Mouse (Mus musculus) lung, embryonic 15.5 days (tissue): Measurements from ENCODE around the gene Exoc4. TPM values are rescaled to one million over a fixed set of nuclear protein-coding genes. Genes with fewer than 3 reads are reported as not detected.

Experiments used
- ATAC-seq: fragments of 200-750 bp; cut with Nextera tagmentation; 2 replicates; pipeline ENCODE4 v1.8.0; 2017; ENCODE audit warnings: moderate number of reproducible peaks, borderline replicate concordance; ENCODE audit not compliant: low FRiP score, low TSS enrichment; ENCODE audit errors: extremely low read depth
- H3K27ac ChIP-seq: fragments of 300-500 bp; sonication (generic); 2 replicates; pipeline ENCODE4 v1.5.1; 2015; ENCODE audit warnings: moderate library complexity, mild to moderate bottlenecking, inconsistent platforms
- H3K27me3 ChIP-seq: fragments of 300-500 bp; sonication (generic); 2 replicates; pipeline ENCODE4 v1.6.1; 2015; ENCODE audit warnings: inconsistent platforms
- H3K36me3 ChIP-seq: fragments of 300-500 bp; sonication (generic); 2 replicates; pipeline ENCODE4 v1.6.1; 2015; ENCODE audit warnings: inconsistent platforms
- H3K4me1 ChIP-seq: fragments of 300-500 bp; sonication (generic); 2 replicates; pipeline ENCODE4 v1.6.1; 2015; ENCODE audit warnings: inconsistent platforms
- H3K4me2 ChIP-seq: fragments of 300-500 bp; sonication (generic); 2 replicates; pipeline ENCODE4 v1.6.1; 2015; ENCODE audit warnings: inconsistent platforms, mild to moderate bottlenecking, moderate library complexity
- H3K4me3 ChIP-seq: fragments of 300-500 bp; sonication (generic); 2 replicates; pipeline ENCODE4 v1.5.1; 2015; ENCODE audit warnings: mild to moderate bottlenecking, inconsistent platforms
- H3K9ac ChIP-seq: fragments of 300-500 bp; sonication (generic); 2 replicates; pipeline ENCODE4 v1.6.1; 2015; ENCODE audit warnings: inconsistent platforms
- H3K9me3 ChIP-seq: fragments of 300-500 bp; sonication (generic); 2 replicates; pipeline ENCODE4 v1.6.1; 2016; ENCODE audit warnings: inconsistent platforms
- WGBS: fragments of 180-500 bp; shearing (Covaris S2); methylation state at CpG from one replicate; pipeline ENCODE4 v1.1.7; 2015; 5-methylcytosine and 5-hydroxymethylcytosine counted together
- polyA plus RNA-seq: library from polyadenylated mRNA; unstranded; fragments of >200 nt; fragmentation: Nextera tagmentation; extraction: Ambion mirVana; gene quantifications from 2 replicates; pipeline ENCODE4 v1.2.1, GENCODE M21; 2015

The Exoc4 gene
- polyA plus RNA-seq, 1 experiment from 2014 or later = 40.8 TPM

DNA sequence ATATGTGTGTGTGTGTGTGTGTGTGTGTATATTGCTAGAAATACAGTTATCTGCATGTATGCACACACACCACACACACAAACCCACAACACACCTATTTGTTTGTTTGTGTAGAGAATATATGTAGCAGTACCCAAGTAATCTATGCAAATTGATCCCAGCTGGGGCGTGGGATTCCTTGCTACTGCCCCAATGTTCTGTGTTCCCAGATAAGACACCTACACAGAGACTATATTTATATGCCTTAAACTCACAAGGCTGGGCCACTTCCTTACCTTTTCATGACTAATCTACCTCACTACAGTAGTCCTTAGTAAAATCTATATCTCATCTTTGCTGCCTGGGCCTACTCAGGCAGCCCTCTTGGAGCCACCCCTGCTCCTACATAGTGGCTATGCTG is 312.0 kb downstream of the Exoc4 start:
- no peak overlapping the region for H3K4me2 ChIP-seq
- no peaks in the 10 kb centered on the region for H3K9me3 ChIP-seq
- no peak overlapping the region for H3K9ac ChIP-seq
- ATAC-seq = no peak
- WGBS = 90% methylated on average over 1 of the region's 1 CpGs
- no peaks in the 10 kb centered on the region for H3K36me3 ChIP-seq
- H3K27ac ChIP-seq = no peak overlapping the region
- H3K27me3 ChIP-seq = no peaks in the 10 kb centered on the region
- H3K4me1 ChIP-seq = no peaks in the 10 kb centered on the region
- H3K4me3 ChIP-seq = no peak overlapping the region

DNA sequence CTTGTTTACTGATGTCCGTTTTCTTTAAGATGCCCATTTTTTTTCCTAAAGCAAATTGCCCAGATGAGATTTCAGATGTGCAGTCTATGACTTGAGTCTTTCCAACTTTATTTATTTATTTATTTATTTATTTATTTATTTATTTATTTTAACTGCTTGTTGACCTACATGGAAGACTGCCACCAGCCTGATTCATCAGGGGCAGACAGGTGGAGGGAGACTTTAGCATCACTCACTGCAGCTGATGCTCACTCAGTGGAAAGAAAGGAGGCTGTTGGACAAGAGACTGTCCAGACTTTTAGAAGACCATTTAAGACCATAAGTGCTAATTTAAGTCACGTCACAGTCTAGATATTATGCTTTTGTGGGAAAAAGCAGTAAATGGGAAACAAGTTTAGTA is 313.0 kb downstream of the Exoc4 start:
- Histone ChIP-seq H3K36me3 (no peaks in the 10 kb centered on the region), H3K9me3 (no peaks in the 10 kb centered on the region), H3K4me3 (no peak overlapping the region), H3K9ac (no peak overlapping the region), H3K4me1 (no peaks in the 10 kb centered on the region), H3K4me2 (no peak overlapping the region), H3K27me3 (no peaks in the 10 kb centered on the region), H3K27ac (no peak overlapping the region)
- no peak for ATAC-seq
- WGBS = 72% methylated on average over 2 of the region's 2 CpGs

DNA sequence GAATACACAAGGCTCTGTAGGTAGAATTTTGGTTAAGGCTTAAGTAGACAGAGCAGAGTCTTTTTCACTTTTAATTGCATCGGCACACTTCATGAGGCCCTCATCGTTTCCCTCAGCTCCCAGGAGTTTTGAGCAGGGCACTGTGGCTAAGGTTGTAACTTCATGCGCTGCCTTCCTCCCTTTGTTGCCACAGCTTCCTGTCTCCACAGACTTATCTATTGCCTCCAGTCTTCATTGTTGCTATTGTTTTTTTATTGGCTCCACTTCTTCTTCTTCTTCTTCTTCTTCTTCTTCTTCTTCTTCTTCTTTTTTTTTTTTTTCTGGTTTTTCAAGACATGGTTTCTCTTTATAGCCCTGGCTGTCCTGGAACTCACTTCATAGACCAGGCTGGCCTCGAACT is 327.1 kb downstream of the Exoc4 start:
- H3K9ac ChIP-seq = no peak overlapping the region
- ATAC-seq = no peak
- H3K36me3 ChIP-seq = no peaks in the 10 kb centered on the region
- no peak overlapping the region for H3K4me3 ChIP-seq
- no peak overlapping the region for H3K4me2 ChIP-seq
- H3K27me3 ChIP-seq = no peaks in the 10 kb centered on the region
- WGBS = 83% methylated on average over 4 of the region's 4 CpGs
- H3K27ac ChIP-seq = no peak overlapping the region
- H3K9me3 ChIP-seq = no peaks in the 10 kb centered on the region
- no peaks in the 10 kb centered on the region for H3K4me1 ChIP-seq

DNA sequence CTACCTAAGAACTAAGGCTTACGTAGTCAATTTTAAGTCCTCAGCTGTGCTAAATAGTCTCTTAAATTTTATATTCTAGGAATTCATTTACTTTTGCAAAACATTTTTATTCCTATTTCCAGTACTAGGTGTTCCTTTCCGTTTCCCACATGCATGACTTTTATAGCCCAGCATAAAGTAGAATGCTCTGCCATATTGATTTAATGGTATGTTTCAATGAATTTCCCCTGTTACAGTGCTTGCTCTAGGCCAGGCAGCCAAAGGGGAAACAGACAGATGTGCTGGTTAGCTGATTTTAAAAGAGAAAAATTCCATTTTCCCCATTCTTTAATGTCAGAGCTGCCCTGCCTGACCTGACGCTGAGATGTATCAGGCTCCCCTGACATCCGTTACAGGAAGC is 359.6 kb downstream of the Exoc4 start:
- Histone ChIP-seq H3K27ac (no peak overlapping the region), H3K9ac (no peak overlapping the region), H3K4me1 (no peaks in the 10 kb centered on the region), H3K4me3 (no peak overlapping the region), H3K27me3 (no peaks in the 10 kb centered on the region), H3K4me2 (no peak overlapping the region), H3K9me3 (no peaks in the 10 kb centered on the region), H3K36me3 (no peaks in the 10 kb centered on the region)
- ATAC-seq = no peak
- 83% methylated on average over 4 of the region's 4 CpGs for WGBS

DNA sequence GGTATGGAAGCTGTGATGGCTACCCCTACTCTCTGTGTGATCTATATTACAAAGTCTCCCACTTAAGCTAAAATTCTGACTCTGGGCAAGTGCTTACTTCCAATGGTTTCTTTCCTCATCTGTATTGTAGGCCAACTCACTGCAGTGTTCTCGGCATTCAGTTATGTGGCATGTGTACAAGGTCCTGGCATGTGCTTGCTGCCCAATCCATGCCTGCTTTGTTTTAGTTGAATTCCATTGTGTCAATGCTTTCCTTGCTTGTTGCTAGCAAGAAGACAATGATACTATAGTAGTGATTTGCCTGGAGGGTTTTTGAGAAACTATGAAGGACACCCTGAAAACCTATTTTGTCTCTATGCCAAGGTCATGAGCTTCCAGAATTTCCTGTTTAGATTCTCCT is 365.1 kb downstream of the Exoc4 start:
- Histone ChIP-seq H3K4me2 (no peak overlapping the region), H3K9me3 (no peaks in the 10 kb centered on the region), H3K36me3 (no peaks in the 10 kb centered on the region), H3K4me1 (no peaks in the 10 kb centered on the region), H3K27ac (no peak overlapping the region), H3K4me3 (no peak overlapping the region), H3K27me3 (no peaks in the 10 kb centered on the region), H3K9ac (no peak overlapping the region)
- 48% methylated on average over 1 of the region's 1 CpGs for WGBS
- ATAC-seq = no peak

DNA sequence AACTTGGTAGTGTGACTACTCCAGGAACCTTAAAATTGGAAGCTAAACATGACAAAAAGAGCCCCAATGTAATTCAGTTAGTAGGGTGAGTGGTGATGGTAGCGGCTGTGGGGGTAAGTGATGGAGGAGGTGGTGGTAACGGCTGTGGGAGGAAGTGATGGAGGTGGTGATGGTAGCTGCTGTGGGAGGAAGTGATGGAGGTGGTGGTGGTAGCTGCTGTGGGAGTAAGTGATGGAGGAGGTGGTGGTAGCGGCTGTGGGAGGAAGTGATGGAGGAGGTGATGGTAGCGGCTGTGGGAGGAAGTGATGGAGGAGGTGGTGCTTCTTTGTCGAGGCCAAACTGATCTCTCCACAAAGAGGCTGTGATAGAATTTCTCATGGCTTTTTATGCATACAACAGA is 369.7 kb downstream of the Exoc4 start:
- no peaks in the 10 kb centered on the region for H3K9me3 ChIP-seq
- ATAC-seq = no peak
- H3K27ac ChIP-seq = no peak overlapping the region
- no peaks in the 10 kb centered on the region for H3K4me1 ChIP-seq
- WGBS = 60% methylated on average over 5 of the region's 5 CpGs
- no peaks in the 10 kb centered on the region for H3K36me3 ChIP-seq
- H3K27me3 ChIP-seq = no peaks in the 10 kb centered on the region
- no peak overlapping the region for H3K9ac ChIP-seq
- no peak overlapping the region for H3K4me2 ChIP-seq
- no peak overlapping the region for H3K4me3 ChIP-seq

DNA sequence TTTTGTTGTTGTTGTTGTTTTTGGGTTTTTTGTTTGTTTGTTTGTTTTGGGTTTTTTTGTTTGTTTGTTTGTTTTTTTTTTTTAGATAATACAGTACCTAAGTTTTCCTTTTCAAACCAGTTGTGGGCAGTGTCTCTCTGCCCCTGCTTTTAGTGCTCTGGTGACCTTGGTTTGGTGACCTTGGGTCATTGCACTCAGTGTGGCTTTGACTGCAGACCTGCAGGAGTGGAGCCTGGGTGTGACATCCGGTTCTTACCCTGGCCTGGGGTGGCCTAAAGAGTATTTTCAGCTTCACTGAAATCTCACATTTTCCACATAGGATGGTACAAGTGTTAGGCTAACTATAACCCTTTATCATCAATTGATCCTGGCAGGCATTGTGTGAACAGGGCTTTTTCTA is 371.8 kb downstream of the Exoc4 start:
- no peak for ATAC-seq
- no peak overlapping the region for H3K9ac ChIP-seq
- H3K9me3 ChIP-seq = no peaks in the 10 kb centered on the region
- no peak overlapping the region for H3K4me3 ChIP-seq
- WGBS = 71% methylated on average over 1 of the region's 1 CpGs
- H3K4me2 ChIP-seq = no peak overlapping the region
- no peaks in the 10 kb centered on the region for H3K36me3 ChIP-seq
- no peaks in the 10 kb centered on the region for H3K4me1 ChIP-seq
- no peak overlapping the region for H3K27ac ChIP-seq
- H3K27me3 ChIP-seq = no peaks in the 10 kb centered on the region

DNA sequence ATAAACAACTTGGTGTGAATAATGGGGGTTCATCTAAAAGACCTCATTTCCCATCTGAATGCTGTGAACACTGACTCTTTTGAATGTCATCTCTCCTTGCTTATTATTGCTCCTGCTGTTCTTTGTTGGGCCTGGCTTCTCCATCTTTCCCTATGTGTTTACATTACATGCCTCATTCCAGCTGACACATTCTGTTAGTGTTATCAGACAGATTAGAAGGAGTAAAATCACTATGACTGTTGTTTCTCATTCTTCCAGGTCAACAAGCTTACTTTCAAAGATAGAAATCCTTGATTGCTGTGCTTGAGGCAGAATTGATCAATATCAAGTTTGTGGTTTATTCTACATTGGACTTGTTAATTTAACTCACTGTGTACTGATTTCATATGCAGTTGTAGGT is 377.0 kb downstream of the Exoc4 start:
- Histone ChIP-seq H3K36me3 (no peaks in the 10 kb centered on the region), H3K27ac (no peak overlapping the region), H3K4me2 (no peak overlapping the region), H3K4me3 (no peak overlapping the region), H3K4me1 (no peaks in the 10 kb centered on the region), H3K9me3 (no peaks in the 10 kb centered on the region), H3K9ac (no peak overlapping the region), H3K27me3 (no peaks in the 10 kb centered on the region)
- no peak for ATAC-seq

DNA sequence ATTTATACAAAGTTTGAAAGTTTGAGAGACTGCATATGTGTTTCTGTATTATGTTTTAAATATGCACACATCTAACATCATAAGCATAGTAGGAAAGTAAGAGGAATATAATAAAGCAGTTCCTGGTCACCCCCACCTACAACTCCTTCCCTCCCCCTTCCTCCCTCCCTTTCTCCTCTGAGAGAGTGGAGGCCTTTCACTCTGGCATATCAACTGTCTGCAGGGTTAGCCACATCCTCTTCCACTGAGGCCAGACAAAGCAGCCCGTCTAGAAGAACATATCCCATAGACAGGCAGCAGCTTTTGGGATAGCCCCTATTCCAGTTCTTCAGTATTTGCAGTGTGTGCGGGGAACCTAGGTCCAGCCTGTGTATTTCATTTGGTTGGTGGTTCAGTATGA is 382.2 kb downstream of the Exoc4 start:
- no peaks in the 10 kb centered on the region for H3K36me3 ChIP-seq
- no peak for ATAC-seq
- no peak overlapping the region for H3K4me2 ChIP-seq
- no peaks in the 10 kb centered on the region for H3K9me3 ChIP-seq
- no peak overlapping the region for H3K9ac ChIP-seq
- no peaks in the 10 kb centered on the region for H3K27me3 ChIP-seq
- H3K27ac ChIP-seq = no peak overlapping the region
- no peak overlapping the region for H3K4me3 ChIP-seq
- no peaks in the 10 kb centered on the region for H3K4me1 ChIP-seq
- 83% methylated on average over 2 of the region's 2 CpGs for WGBS

DNA sequence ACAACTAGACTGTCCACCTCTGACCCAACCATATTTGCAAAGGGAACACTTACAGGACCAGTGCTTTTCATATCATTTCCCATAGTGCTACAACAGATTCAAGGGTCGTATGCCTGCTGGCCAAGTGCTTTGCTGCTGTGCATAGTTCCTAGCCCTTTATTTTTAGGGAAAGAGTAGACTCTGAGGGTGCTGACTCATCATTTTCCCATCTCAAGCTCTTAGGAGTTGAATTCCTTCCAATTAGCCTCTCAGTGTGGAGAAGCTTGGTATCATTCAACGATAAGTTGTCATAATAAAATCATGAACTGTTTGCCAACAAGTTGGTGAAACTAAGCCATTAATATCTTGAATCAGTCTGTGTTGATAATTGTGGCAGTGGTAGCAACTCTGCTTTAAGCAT is 388.3 kb downstream of the Exoc4 start:
- Histone ChIP-seq H3K9me3 (no peaks in the 10 kb centered on the region), H3K4me1 (no peaks in the 10 kb centered on the region), H3K4me2 (no peak overlapping the region), H3K9ac (no peak overlapping the region), H3K27me3 (no peaks in the 10 kb centered on the region), H3K36me3 (no peaks in the 10 kb centered on the region), H3K4me3 (no peak overlapping the region), H3K27ac (no peak overlapping the region)
- no peak for ATAC-seq
- 42% methylated on average over 2 of the region's 2 CpGs for whole genome bisulfite sequencing

DNA sequence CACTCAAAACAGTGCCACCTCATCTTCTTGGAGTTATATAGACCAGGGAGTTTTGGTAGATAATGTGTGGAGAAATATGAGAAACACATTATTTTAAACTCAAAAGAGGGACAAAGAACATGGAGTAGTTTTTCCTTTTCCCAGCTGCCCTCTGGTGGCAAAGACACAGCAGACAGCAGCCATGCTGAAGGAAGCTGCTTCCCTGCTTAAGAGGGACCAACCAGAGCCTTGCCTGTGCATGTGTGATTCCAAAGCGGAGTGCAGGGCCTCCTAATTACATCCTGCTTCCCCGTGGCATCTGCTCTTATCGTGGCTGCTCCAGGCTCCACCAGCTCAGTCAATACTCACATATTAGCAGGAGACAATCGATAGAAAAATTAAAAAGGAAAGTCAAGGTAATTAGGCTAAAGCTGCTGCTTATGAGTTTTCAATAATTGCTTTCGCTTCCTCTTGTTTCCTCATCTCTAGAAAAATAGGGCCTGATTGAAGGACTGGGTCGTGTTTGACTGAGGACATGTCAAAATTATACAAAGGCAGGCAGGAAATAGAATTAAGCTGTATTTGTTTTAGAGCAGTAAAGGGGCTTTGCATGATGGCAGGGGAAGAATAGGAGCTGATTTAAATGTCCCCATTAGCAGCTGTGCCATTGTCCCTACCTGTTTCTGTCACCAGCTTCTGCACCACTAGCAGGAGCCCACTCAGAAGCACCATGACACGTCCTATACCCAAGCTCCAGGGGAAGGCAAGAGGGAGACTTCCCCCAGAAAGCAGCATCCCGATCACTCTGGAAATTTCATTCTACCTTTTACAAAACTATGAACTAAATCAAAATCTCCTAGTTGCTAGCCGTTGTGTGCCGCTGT is 433.1 kb downstream of the Exoc4 start:
- Histone ChIP-seq H3K36me3 (no peaks in the 10 kb centered on the region), H3K27me3 (no peaks in the 10 kb centered on the region), H3K27ac (no peak overlapping the region), H3K4me1 (no peaks in the 10 kb centered on the region), H3K9me3 (no peaks in the 10 kb centered on the region), H3K4me3 (no peak overlapping the region), H3K9ac (no peak overlapping the region), H3K4me2 (no peak overlapping the region)
- 54% methylated on average over 10 of the region's 10 CpGs for WGBS
- no peak; the same call in 1 of the 2 replicates for ATAC-seq

DNA sequence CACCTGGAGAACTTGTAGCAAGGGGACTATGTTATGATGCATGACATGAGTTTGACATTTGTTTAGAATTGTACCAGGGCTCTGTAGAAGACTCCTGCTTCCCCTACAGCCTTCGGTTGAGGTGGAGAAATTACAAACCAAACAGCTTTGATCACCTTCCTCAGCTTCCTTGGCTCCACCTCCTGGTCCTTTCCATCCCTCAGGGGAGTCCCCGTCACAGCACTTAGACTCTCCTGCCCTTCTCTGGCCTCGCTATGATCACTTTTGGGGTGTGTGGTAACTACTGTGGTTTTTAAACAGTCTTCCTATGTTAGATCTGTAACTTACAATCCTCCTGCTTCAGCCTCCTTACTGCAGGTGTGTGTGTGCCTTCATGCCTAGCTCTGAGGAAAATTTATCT is 434.6 kb downstream of the Exoc4 start:
- ATAC-seq = no peak
- WGBS = 63% methylated on average over 3 of the region's 3 CpGs

DNA sequence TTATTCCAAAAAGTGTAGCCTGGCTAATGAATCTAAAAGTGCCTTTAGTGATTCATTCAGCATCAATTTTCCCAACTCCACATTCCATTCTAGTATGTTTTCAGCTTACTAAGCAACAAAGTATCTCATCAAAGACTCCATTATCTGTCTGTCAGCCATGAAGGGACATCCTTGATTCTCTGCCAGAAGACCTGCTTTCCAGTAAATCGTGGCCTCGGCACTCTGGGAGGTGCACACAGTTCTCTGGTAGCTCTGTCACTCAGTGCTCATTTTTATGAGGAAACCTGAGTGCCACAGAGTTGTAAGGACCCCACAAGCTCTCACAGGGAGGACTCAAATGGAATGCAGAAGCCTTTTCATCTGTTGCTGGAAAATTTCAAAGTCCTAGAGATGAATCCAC is 436.4 kb downstream of the Exoc4 start:
- H3K4me3 ChIP-seq = no peak overlapping the region
- whole genome bisulfite sequencing = 50% methylated on average over 2 of the region's 2 CpGs
- no peaks in the 10 kb centered on the region for H3K36me3 ChIP-seq
- no peak for ATAC-seq
- no peak overlapping the region for H3K9ac ChIP-seq
- no peaks in the 10 kb centered on the region for H3K27me3 ChIP-seq
- no peaks in the 10 kb centered on the region for H3K4me1 ChIP-seq
- H3K27ac ChIP-seq = no peak overlapping the region
- no peak overlapping the region for H3K4me2 ChIP-seq
- H3K9me3 ChIP-seq = no peaks in the 10 kb centered on the region

More for the DNA sequence above, 434.6 kb downstream of the Exoc4 start:
- Histone ChIP-seq H3K4me3 (no peak overlapping the region), H3K4me2 (no peak overlapping the region), H3K27ac (no peak overlapping the region), H3K36me3 (no peaks in the 10 kb centered on the region), H3K27me3 (no peaks in the 10 kb centered on the region), H3K9ac (no peak overlapping the region), H3K9me3 (no peaks in the 10 kb centered on the region), H3K4me1 (no peaks in the 10 kb centered on the region)
